ENCODE assay signal across 27 mouse cellular contexts in the genomic region with DNA sequence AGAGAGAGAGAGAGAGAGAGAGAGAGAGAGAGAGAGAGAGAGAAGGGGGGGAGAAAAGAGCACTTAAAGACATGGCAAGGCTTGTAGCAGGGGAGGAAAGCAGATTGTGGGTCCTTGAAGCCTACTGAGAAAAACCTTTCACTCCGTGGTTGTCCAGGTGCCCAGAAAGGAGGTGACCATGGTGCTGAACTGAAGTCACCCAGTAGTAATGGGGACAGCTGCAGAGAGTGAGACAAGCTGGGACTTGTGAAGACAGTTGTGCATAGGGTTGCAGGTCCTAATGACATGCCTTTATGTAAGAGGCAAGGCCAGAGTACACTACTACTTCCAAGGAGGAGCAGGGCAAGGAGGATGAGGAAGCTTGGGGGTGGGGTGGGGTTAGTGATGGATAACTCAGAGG. TPM values are rescaled to one million over a fixed set of nuclear protein-coding genes. Genes with fewer than 3 reads are reported as not detected.
A peak's percentile ranks its signal among the peaks of the same experiment; 100 is the strongest.
DNase-seq lines count a peak whose midpoint lies in the region; ATAC-seq lines count a peak whose summit lies in the region.
"Had no signal": no experiment of that assay in that cellular context is flagged by ENCODE, and none has a peak within 500 bp of the region (broad histone marks: within the 10 kb centered on the region; RNA-seq: fewer than 3 reads in every experiment).

No protein-coding gene starts in this region.

- WGBS in kidney, embryonic 16.5 days = 0% methylated on average over 1 of the region's 1 CpGs

- peak; percentile 36 for DNase-seq in adrenal gland, postnatal 14 days
- no peak for DNase-seq in adrenal gland, adult 18-20 months (ENCODE audit: low spot score in 2 of 2)
- peak; percentile 11 to 14 for DNase-seq in kidney, postnatal 4 days
- DNase-seq in adipocyte (ENCODE audit: low spot score) = peak; percentile 19
- DNase-seq in frontal cortex, postnatal 36 days (ENCODE audit: low spot score in 2 of 2) = no peak
- DNase-seq: adrenal gland, adult 8-10 months; cerebellum, adult 2 months; gastrocnemius, postnatal 25 days; kidney, postnatal 25 days; lung, adult 2 months; retina, postnatal 1 day; thymus, postnatal 36 days had no signal

- ATAC-seq in kidney, embryonic 16.5 days (ENCODE audit: low FRiP score, low TSS enrichment) = no peak
- 0 out of 2 replicates have a peak, but pooled peaks have one; percentile 56 for ATAC-seq in megakaryocyte-erythroid progenitor cell, adult 5-6 weeks (replicated peaks; ENCODE audit: low FRiP score, low TSS enrichment, poor library complexity, severe bottlenecking)
- no peak for ATAC-seq in granulocyte monocyte progenitor cell, adult 5-6 weeks (replicated peaks; ENCODE audit: poor library complexity, severe bottlenecking)
- ATAC-seq: intestine, embryonic 16.5 days; midbrain, embryonic 13.5 days had no signal

- H3K27ac ChIP-seq in kidney, embryonic 16.5 days (ENCODE audit: low read length) = no peak overlapping the region
- H3K27ac ChIP-seq: heart, embryonic 13.5 days; macrophage; midbrain, embryonic 13.5 days had no signal

- no peaks in the 10 kb centered on the region for H3K9me3 ChIP-seq in kidney, embryonic 16.5 days (ENCODE audit: low read length)
- H3K9me3 ChIP-seq: heart, embryonic 13.5 days; midbrain, embryonic 13.5 days had no signal

- H3K27me3 ChIP-seq in kidney, embryonic 16.5 days (ENCODE audit: insufficient read depth, low read length) = no peaks in the 10 kb centered on the region
- H3K27me3 ChIP-seq: heart, embryonic 13.5 days; midbrain, embryonic 13.5 days had no signal

- no peaks in the 10 kb centered on the region for H3K4me1 ChIP-seq in kidney, embryonic 16.5 days (ENCODE audit: insufficient read depth, low read length)
- H3K4me1 ChIP-seq: heart, embryonic 13.5 days; midbrain, embryonic 13.5 days had no signal

- no peak overlapping the region for H3K4me2 ChIP-seq in kidney, embryonic 16.5 days (replicated peaks; ENCODE audit: low read depth, low read length)
- H3K4me2 ChIP-seq: heart, embryonic 13.5 days; midbrain, embryonic 13.5 days had no signal

- H3K4me3 ChIP-seq in kidney, embryonic 16.5 days (ENCODE audit: low read length) = no peak overlapping the region
- H3K4me3 ChIP-seq: heart, embryonic 13.5 days; midbrain, embryonic 13.5 days had no signal

- H3K9ac ChIP-seq in kidney, embryonic 16.5 days (replicated peaks; ENCODE audit: low read length) = no peak overlapping the region
- H3K9ac ChIP-seq: heart, embryonic 13.5 days; midbrain, embryonic 13.5 days had no signal

- H3K36me3 ChIP-seq in kidney, embryonic 16.5 days (ENCODE audit: insufficient read depth, low read length) = no peaks in the 10 kb centered on the region
- H3K36me3 ChIP-seq: heart, embryonic 13.5 days; midbrain, embryonic 13.5 days had no signal

RNA-seq across cellular contexts. Expression of gene Cd163l1, which starts 1.2 kb away (rescaled TPM):
- total RNA-seq in adrenal gland, postnatal 14 days (2021) = 0.15 TPM in 1 of 2 replicates, not detected in the other
- total RNA-seq in adrenal gland, adult 18-20 months (2021) = not detected
- polyA plus RNA-seq in kidney, embryonic 16.5 days (2015; fragmentation: Nextera tagmentation; extraction: Ambion mirVana) = 0.04 TPM in 1 of 2 replicates, not detected in the other
- total RNA-seq in megakaryocyte-erythroid progenitor cell, adult 5-6 weeks (2014; fragmentation: Nextera tagmentation) = not detected in 2 replicates
- 0.19 TPM in 1 of 2 replicates, not detected in the other for total RNA-seq in megakaryocyte-erythroid progenitor cell, adult 5-6 weeks (2017)
- total RNA-seq in granulocyte monocyte progenitor cell, adult 5-6 weeks (2014; fragmentation: Nextera tagmentation) = not detected in 2 replicates
- total RNA-seq in granulocyte monocyte progenitor cell, adult 5-6 weeks (2017) = not detected in 2 replicates
- total RNA-seq: adrenal gland, adult 8-10 months; gastrocnemius, postnatal 25 days; hematopoietic stem cell, adult 5-6 weeks; liver, adult 2 months had no signal
- polyA plus RNA-seq: macrophage; midbrain, embryonic 13.5 days had no signal

RNA-seq across cellular contexts. Expression of gene Olfr524, which starts 13.5 kb away (rescaled TPM):
- not detected in 2 replicates for total RNA-seq in adrenal gland, postnatal 14 days (2021)
- total RNA-seq in adrenal gland, adult 18-20 months (2021) = not detected
- not detected in 2 replicates for polyA plus RNA-seq in kidney, embryonic 16.5 days (2015; fragmentation: Nextera tagmentation; extraction: Ambion mirVana)
- not detected in 2 replicates for total RNA-seq in megakaryocyte-erythroid progenitor cell, adult 5-6 weeks (2014; fragmentation: Nextera tagmentation)
- total RNA-seq in megakaryocyte-erythroid progenitor cell, adult 5-6 weeks (2017) = not detected in 2 replicates
- total RNA-seq in granulocyte monocyte progenitor cell, adult 5-6 weeks (2014; fragmentation: Nextera tagmentation) = not detected in 2 replicates
- not detected in 2 replicates for total RNA-seq in granulocyte monocyte progenitor cell, adult 5-6 weeks (2017)
- total RNA-seq: adrenal gland, adult 8-10 months; gastrocnemius, postnatal 25 days; hematopoietic stem cell, adult 5-6 weeks; layer of hippocampus, postnatal 14 days; left cerebral cortex, postnatal 14 days; liver, adult 2 months; neutrophil, adult 5-6 weeks had no signal
- polyA plus RNA-seq: cerebellum, adult 2 months; forebrain, embryonic 11.5 days; frontal cortex, adult 2 months; heart, embryonic 13.5 days; intestine, embryonic 16.5 days; liver, adult 2 months; lung, adult 2 months; macrophage; midbrain, embryonic 13.5 days; testis, adult 2 months had no signal

RNA-seq across cellular contexts. Expression of gene 5830411N06Rik, which starts 27.8 kb away (rescaled TPM):
- 0.30 TPM in 1 of 2 replicates, not detected in the other for total RNA-seq in adrenal gland, postnatal 14 days (2021)
- total RNA-seq in adrenal gland, adult 18-20 months (2021) = not detected
- polyA plus RNA-seq in kidney, embryonic 16.5 days (2015; fragmentation: Nextera tagmentation; extraction: Ambion mirVana) = not detected in 2 replicates
- not detected in 2 replicates for total RNA-seq in megakaryocyte-erythroid progenitor cell, adult 5-6 weeks (2014; fragmentation: Nextera tagmentation)
- not detected in 2 replicates for total RNA-seq in megakaryocyte-erythroid progenitor cell, adult 5-6 weeks (2017)
- total RNA-seq in granulocyte monocyte progenitor cell, adult 5-6 weeks (2014; fragmentation: Nextera tagmentation) = not detected in 2 replicates
- total RNA-seq in granulocyte monocyte progenitor cell, adult 5-6 weeks (2017) = not detected in 2 replicates
- total RNA-seq: gastrocnemius, postnatal 25 days; hematopoietic stem cell, adult 5-6 weeks; left cerebral cortex, postnatal 14 days; liver, adult 2 months had no signal
- polyA plus RNA-seq: forebrain, embryonic 11.5 days; heart, embryonic 13.5 days; intestine, embryonic 16.5 days; liver, adult 2 months; macrophage; midbrain, embryonic 13.5 days had no signal

RNA-seq across cellular contexts. Expression of gene Olfr523, which starts 46.3 kb away (rescaled TPM):
- not detected in 2 replicates for total RNA-seq in adrenal gland, postnatal 14 days (2021)
- total RNA-seq in adrenal gland, adult 18-20 months (2021) = not detected
- polyA plus RNA-seq in kidney, embryonic 16.5 days (2015; fragmentation: Nextera tagmentation; extraction: Ambion mirVana) = not detected in 2 replicates
- total RNA-seq in megakaryocyte-erythroid progenitor cell, adult 5-6 weeks (2014; fragmentation: Nextera tagmentation) = not detected in 2 replicates
- total RNA-seq in megakaryocyte-erythroid progenitor cell, adult 5-6 weeks (2017) = not detected in 2 replicates
- total RNA-seq in granulocyte monocyte progenitor cell, adult 5-6 weeks (2014; fragmentation: Nextera tagmentation) = not detected in 2 replicates
- total RNA-seq in granulocyte monocyte progenitor cell, adult 5-6 weeks (2017) = not detected in 2 replicates
- total RNA-seq: adrenal gland, adult 8-10 months; gastrocnemius, postnatal 25 days; hematopoietic stem cell, adult 5-6 weeks; liver, adult 2 months had no signal
- polyA plus RNA-seq: forebrain, embryonic 11.5 days; heart, embryonic 13.5 days; intestine, embryonic 16.5 days; liver, adult 2 months; lung, adult 2 months; macrophage; midbrain, embryonic 13.5 days; testis, adult 2 months had no signal

RNA-seq across cellular contexts. Expression of gene Olfr522, which starts 54.7 kb away (rescaled TPM):
- total RNA-seq in adrenal gland, postnatal 14 days (2021) = not detected in 2 replicates
- total RNA-seq in adrenal gland, adult 18-20 months (2021) = not detected
- not detected in 2 replicates for polyA plus RNA-seq in kidney, embryonic 16.5 days (2015; fragmentation: Nextera tagmentation; extraction: Ambion mirVana)
- total RNA-seq in megakaryocyte-erythroid progenitor cell, adult 5-6 weeks (2014; fragmentation: Nextera tagmentation) = not detected in 2 replicates
- not detected in 2 replicates for total RNA-seq in megakaryocyte-erythroid progenitor cell, adult 5-6 weeks (2017)
- total RNA-seq in granulocyte monocyte progenitor cell, adult 5-6 weeks (2014; fragmentation: Nextera tagmentation) = not detected in 2 replicates
- not detected in 2 replicates for total RNA-seq in granulocyte monocyte progenitor cell, adult 5-6 weeks (2017)
- total RNA-seq: adrenal gland, adult 8-10 months; gastrocnemius, postnatal 25 days; hematopoietic stem cell, adult 5-6 weeks; layer of hippocampus, postnatal 14 days; left cerebral cortex, postnatal 14 days; liver, adult 2 months; neutrophil, adult 5-6 weeks had no signal
- polyA plus RNA-seq: cerebellum, adult 2 months; forebrain, embryonic 11.5 days; frontal cortex, adult 2 months; heart, embryonic 13.5 days; intestine, embryonic 16.5 days; liver, adult 2 months; lung, adult 2 months; macrophage; midbrain, embryonic 13.5 days; testis, adult 2 months had no signal

Comparison
In these comparisons a context has a peak if more than half of its experiments do, and no peak if none do; other contexts are left out.
1. DNase-seq: peak in adrenal gland, postnatal 14 days (single experiment), kidney, postnatal 4 days (2 of 2) and adipocyte (single experiment); none in adrenal gland, adult 18-20 months (0 of 2) and frontal cortex, postnatal 36 days (0 of 2).